ENCODE assay signal across 21 mouse cellular contexts in genomic region chr2:76512888-76513287, GRCm38 (mm10).
DNase-seq lines count a peak whose midpoint lies in the region; ATAC-seq and TF ChIP-seq lines count a peak whose summit lies in the region.
"Had no signal": no experiment of that assay in that cellular context is flagged by ENCODE, and none has a peak within 500 bp of the region (broad histone marks: within the 10 kb centered on the region; RNA-seq: fewer than 3 reads in every experiment).

No protein-coding gene starts in this region.

- no peaks in the 10 kb centered on the region for H3K27me3 ChIP-seq in lung, embryonic 15.5 days
- H3K27me3 ChIP-seq in small intestine, adult 2 months (ENCODE audit: control insufficient read depth, insufficient read depth, low read length), result no peaks in the 10 kb centered on the region
- H3K27me3 ChIP-seq: forebrain, embryonic 13.5 days; heart, embryonic 13.5 days had no signal

- TF ChIP-seq CTCF in small intestine, adult 2 months (IDR thresholded peaks at IDR 0.05; ENCODE audit: extremely low read depth, insufficient read length, insufficient replicate concordance, low read depth, low read length), result no peak

- H3K4me2 ChIP-seq in lung, embryonic 15.5 days, result no peak overlapping the region
- H3K4me2 ChIP-seq: forebrain, embryonic 13.5 days; heart, embryonic 13.5 days; hindbrain, embryonic 14.5 days had no signal

- H3K27ac ChIP-seq in lung, embryonic 15.5 days, result peak overlapping the region; percentile 50
- peak overlapping the region; percentile 65; the same call in 1 of the 2 replicates for H3K27ac ChIP-seq in small intestine, adult 2 months (ENCODE audit: insufficient read depth, low read depth, low read length)
- H3K27ac ChIP-seq: forebrain, embryonic 10.5 days; forebrain, embryonic 13.5 days; heart, adult 2 months; heart, embryonic 10.5 days; heart, embryonic 13.5 days; hindbrain, embryonic 14.5 days had no signal

- 53% methylated on average over 6 of the region's 6 CpGs for WGBS in lung, embryonic 15.5 days
- 78% methylated on average over 6 of the region's 6 CpGs for WGBS in small intestine, adult 2 months

- H3K4me3 ChIP-seq in lung, embryonic 15.5 days, result no peak overlapping the region
- H3K4me3 ChIP-seq in small intestine, adult 2 months (ENCODE audit: low read depth, low read length), result no peak overlapping the region
- H3K4me3 ChIP-seq: forebrain, embryonic 10.5 days; forebrain, embryonic 13.5 days; heart, adult 2 months; heart, embryonic 10.5 days; heart, embryonic 13.5 days had no signal

- H3K4me1 ChIP-seq in lung, embryonic 15.5 days, result peaks cover 3% of the 10 kb centered on the region; the same call in 1 of the 2 replicates
- peaks cover 12% of the 10 kb centered on the region; the same call in 1 of the 2 replicates for H3K4me1 ChIP-seq in small intestine, adult 2 months (ENCODE audit: control insufficient read depth, insufficient read depth, insufficient read length, low read length)
- H3K4me1 ChIP-seq: forebrain, embryonic 10.5 days; forebrain, embryonic 13.5 days; heart, embryonic 13.5 days had no signal

- no peaks in the 10 kb centered on the region for H3K36me3 ChIP-seq in lung, embryonic 15.5 days
- H3K36me3 ChIP-seq in small intestine, adult 2 months (ENCODE audit: control insufficient read depth, insufficient read depth, low read length), result no peaks in the 10 kb centered on the region
- H3K36me3 ChIP-seq: forebrain, embryonic 10.5 days; heart, embryonic 10.5 days; heart, embryonic 13.5 days had no signal

- no peak for TF ChIP-seq POLR2A in small intestine, adult 2 months (IDR thresholded peaks at IDR 0.05; ENCODE audit: low read depth, low read length)

- no peaks in the 10 kb centered on the region for H3K9me3 ChIP-seq in lung, embryonic 15.5 days
- H3K9me3 ChIP-seq: forebrain, embryonic 13.5 days; heart, embryonic 10.5 days; heart, embryonic 13.5 days had no signal

- no peak overlapping the region for H3K9ac ChIP-seq in lung, embryonic 15.5 days
- H3K9ac ChIP-seq: forebrain, embryonic 13.5 days; heart, embryonic 13.5 days; hindbrain, embryonic 14.5 days had no signal

- ATAC-seq in lung, embryonic 15.5 days (ENCODE audit: borderline replicate concordance, extremely low read depth, low FRiP score, low TSS enrichment), result no peak
- ATAC-seq: CD4-positive, CD25-positive, alpha-beta regulatory T cell, adult 4 months; forebrain, embryonic 13.5 days; forebrain, embryonic 16.5 days had no signal

- no peak for DNase-seq in lung, postnatal 14 days
- peak; percentile 25 for DNase-seq in lung, postnatal 25 days (ENCODE audit: low spot score)
- no peak for DNase-seq in lung, postnatal 10 days
- DNase-seq in right cerebral cortex, postnatal 36 days (ENCODE audit: low spot score in 2 of 2), result no peak
- DNase-seq: cerebellum, adult 18-20 months; cerebellum, adult 9-10 months; cerebellum, postnatal 14 days; gastrocnemius, postnatal 10 days; gastrocnemius, postnatal 36 days; heart, adult 2 months; heart, postnatal 14 days; heart, postnatal 4 days had no signal
